Mouse (Mus musculus): ENCODE results near the gene Rbms1.

Rbms1 gene

GRCm38 (mm10) chr2:60712891-60713290 is 250.1 kb downstream of the Rbms1 start:
- DNase-seq (ENCODE audit: low spot score in 2 of 2), result no peak

- DNase-seq (ENCODE audit: low spot score in 2 of 2), result no peak
Observed at GRCm38 (mm10) chr2:60712483-60712882, 250.5 kb downstream of the Rbms1 start.

GRCm38 (mm10) chr2:60711098-60711880 is 251.7 kb downstream of the Rbms1 start:
- DNase-seq (ENCODE audit: low spot score in 2 of 2), result no peak

- DNase-seq (ENCODE audit: low spot score in 2 of 2), result no peak
Observed at GRCm38 (mm10) chr2:60710317-60710716, 252.7 kb downstream of the Rbms1 start.

- no peak for DNase-seq (ENCODE audit: low spot score in 2 of 2)
Observed at GRCm38 (mm10) chr2:60708671-60709070, 254.3 kb downstream of the Rbms1 start.

- DNase-seq (ENCODE audit: low spot score in 2 of 2), result no peak
Observed at GRCm38 (mm10) chr2:60706866-60707265, 256.1 kb downstream of the Rbms1 start.

GRCm38 (mm10) chr2:60705426-60705825 is 257.6 kb downstream of the Rbms1 start:
- DNase-seq (ENCODE audit: low spot score in 2 of 2), result no peak

- no peak for DNase-seq (ENCODE audit: low spot score in 2 of 2)
Observed at GRCm38 (mm10) chr2:60703315-60703714, 259.7 kb downstream of the Rbms1 start.

- DNase-seq (ENCODE audit: low spot score in 2 of 2), result no peak
Observed at GRCm38 (mm10) chr2:60700956-60701355, 262.0 kb downstream of the Rbms1 start.
